Mouse (Mus musculus): ENCODE measurements around the gene Uba6.

DNA sequence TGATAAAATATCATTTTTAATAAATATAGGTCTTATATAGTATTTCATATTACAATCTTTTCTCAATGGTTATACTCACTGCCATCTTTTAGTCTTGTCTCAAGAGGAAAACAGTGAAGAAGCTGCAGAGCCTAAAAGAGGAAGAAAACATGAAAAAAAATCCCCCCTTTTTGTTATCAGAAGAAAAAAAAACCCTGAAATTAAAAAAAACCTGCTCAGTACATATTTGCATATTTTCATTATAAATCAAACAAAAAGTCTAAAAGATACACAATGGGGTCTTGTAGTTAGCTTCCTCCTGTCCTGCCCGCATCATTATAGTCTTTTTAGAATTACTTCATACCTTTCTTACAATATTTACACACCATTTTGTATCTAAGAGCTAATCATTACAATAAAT, 43.9 kb downstream of the Uba6 start:
- TF ChIP-seq CTCF (IDR thresholded peaks at IDR 0.05; ENCODE audit: low read depth, low read length), result no peak
- TF ChIP-seq POLR2A (IDR thresholded peaks at IDR 0.05; ENCODE audit: extremely low read depth, insufficient read depth, low read length), result no peak

Measured in liver, adult 2 months (tissue).